Mouse (Mus musculus) kidney, adult 2 months (tissue): Measurements from ENCODE around the gene Dlg3. TPM values are rescaled to one million over a fixed set of nuclear protein-coding genes. Genes with fewer than 3 reads are reported as not detected.

Experiments used
- DNase-seq: peaks from one replicate; pipeline ENCODE4 v3.0.0; 2021
- H3K27ac ChIP-seq: fragments of 200-500 bp; 2 replicates; pipeline ENCODE4 v1.5.1; 2012; ENCODE audit warnings: low read depth, low read length, control low read depth, inconsistent platforms; ENCODE audit not compliant: insufficient read depth
- H3K27me3 ChIP-seq: fragments of 200-500 bp; replicated peaks from 2 replicates; pipeline ENCODE4 v1.6.1; 2012; ENCODE audit warnings: mild to moderate bottlenecking, moderate library complexity, low read length, inconsistent platforms; ENCODE audit not compliant: control insufficient read depth, insufficient read depth
- H3K36me3 ChIP-seq: fragments of 200-500 bp; 2 replicates; pipeline ENCODE4 v1.6.1; 2012; ENCODE audit warnings: mild to moderate bottlenecking, moderate library complexity, low read length, inconsistent platforms; ENCODE audit not compliant: control insufficient read depth, insufficient read depth
- H3K4me1 ChIP-seq: fragments of 200-500 bp; 2 replicates; pipeline ENCODE4 v1.6.1; 2011; ENCODE audit warnings: low read length; ENCODE audit not compliant: control insufficient read depth, insufficient read depth
- H3K4me3 ChIP-seq: fragments of 200-500 bp; 2 replicates; pipeline ENCODE4 v1.5.1; 2011; ENCODE audit warnings: mild to moderate bottlenecking, low read depth, low read length, control low read depth; ENCODE audit not compliant: insufficient read depth
- CTCF ChIP-seq: fragments of 200-500 bp; conservative IDR thresholded peaks from 2 replicates; pipeline ENCODE4 v1.5.1; 2011; ENCODE audit warnings: low read depth, mild to moderate bottlenecking, control low read depth, low read length, moderate library complexity, mixed read lengths; ENCODE audit not compliant: insufficient read depth, insufficient read length
- POLR2A ChIP-seq: fragments of 200-500 bp; IDR thresholded peaks from one replicate; pipeline ENCODE4 v1.6.1; 2011; ENCODE audit warnings: low read depth, low read length, control low read depth
- WGBS: fragments of 180-500 bp; shearing (Covaris S2); methylation state at CpG from one replicate; pipeline ENCODE4 v1.1.7; 2018; 5-methylcytosine and 5-hydroxymethylcytosine counted together
- polyA plus RNA-seq: library from polyadenylated mRNA; depleted of rRNA; stranded (reverse); fragments of >200 nt; gene quantifications from 2 replicates; pipeline ENCODE4 v1.2.3, GENCODE M21; 2012; rRNA removed

The Dlg3 gene
- 12.2 and 13.9 TPM in 2 replicates for polyA plus RNA-seq

GRCm38 (mm10) chrX:100767181-100767884 lies at the start of gene Dlg3:
Gene Dlg3 (plus strand): TSS chrX:100767722.
- Histone ChIP-seq H3K27me3 (no peaks in the 10 kb centered on the region), H3K27ac (no peak within 1 kb of the TSS), H3K4me1 (no peaks in the 10 kb centered on the region), H3K4me3 (peak within 1 kb of the TSS; percentile 33), H3K36me3 (no peaks in the 10 kb centered on the region)
- no peak for DNase-seq
- under 1% methylated on average over 25 of the region's 26 CpGs for WGBS
- TF ChIP-seq POLR2A: no peak
- TF ChIP-seq CTCF: peak; percentile 42; the same call in 1 of the 2 replicates

- 0% methylated on average over 1 of the region's 1 CpGs for WGBS
- TF ChIP-seq CTCF: no peak
- no peak for TF ChIP-seq POLR2A
- peak; percentile 49 for DNase-seq
- H3K4me1 ChIP-seq: no peaks in the 10 kb centered on the region
- no peak overlapping the region for H3K27ac ChIP-seq
- no peaks in the 10 kb centered on the region for H3K27me3 ChIP-seq
- no peaks in the 10 kb centered on the region for H3K36me3 ChIP-seq
- H3K4me3 ChIP-seq: no peak overlapping the region
Measured at GRCm38 (mm10) chrX:100728947-100729346, 38.6 kb upstream of the Dlg3 start.

DNA sequence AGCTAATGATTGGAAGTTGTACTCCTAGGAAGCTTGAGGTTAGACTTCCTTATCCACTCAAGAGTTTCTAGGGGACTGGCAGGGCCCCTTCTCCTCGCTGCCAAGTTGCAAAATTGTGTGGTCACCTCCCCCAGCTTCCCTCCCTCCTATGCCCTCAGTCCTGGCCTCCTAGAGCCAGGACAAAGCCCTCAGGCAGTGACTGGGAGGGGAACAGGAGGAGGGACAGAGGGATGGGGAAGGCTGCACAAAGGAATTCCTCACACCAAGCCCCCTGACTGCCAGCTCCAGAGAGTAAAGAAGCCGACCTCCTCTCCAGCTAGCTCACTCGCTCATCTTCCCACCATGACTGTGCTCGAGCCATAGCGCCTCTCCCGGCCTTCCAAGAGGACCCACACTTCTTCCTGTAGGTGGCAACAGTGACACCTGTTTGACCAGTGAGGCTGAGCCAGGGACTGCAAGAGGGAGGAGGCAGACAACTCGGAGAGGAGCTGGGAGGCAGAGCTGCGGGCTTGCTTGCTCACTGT lies 37.8 kb upstream of the Dlg3 start, which contains the start of gene Gdpd2:
TSS of gene Gdpd2 (plus strand) at position 209 of the 524 bp plus-strand sequence.
- 14% methylated on average over 8 of the region's 8 CpGs for WGBS
- H3K27me3 ChIP-seq: no peaks in the 10 kb centered on the region
- no peak within 1 kb of the TSS for H3K27ac ChIP-seq
- DNase-seq: peak; percentile 68
- no peak within 1 kb of the TSS for H3K4me3 ChIP-seq
- TF ChIP-seq POLR2A (no peak), CTCF (peak; percentile 58)
- H3K36me3 ChIP-seq: no peaks in the 10 kb centered on the region
- no peaks in the 10 kb centered on the region for H3K4me1 ChIP-seq

- Histone ChIP-seq H3K4me3 (no peak overlapping the region), H3K36me3 (no peaks in the 10 kb centered on the region), H3K27ac (no peak overlapping the region), H3K4me1 (no peaks in the 10 kb centered on the region), H3K27me3 (no peaks in the 10 kb centered on the region)
- 16% methylated on average over 8 of the region's 8 CpGs for WGBS
- TF ChIP-seq CTCF: no peak
- no peak for TF ChIP-seq POLR2A
- DNase-seq: no peak
Measured at GRCm38 (mm10) chrX:100730266-100730665, 37.3 kb upstream of the Dlg3 start.

DNA sequence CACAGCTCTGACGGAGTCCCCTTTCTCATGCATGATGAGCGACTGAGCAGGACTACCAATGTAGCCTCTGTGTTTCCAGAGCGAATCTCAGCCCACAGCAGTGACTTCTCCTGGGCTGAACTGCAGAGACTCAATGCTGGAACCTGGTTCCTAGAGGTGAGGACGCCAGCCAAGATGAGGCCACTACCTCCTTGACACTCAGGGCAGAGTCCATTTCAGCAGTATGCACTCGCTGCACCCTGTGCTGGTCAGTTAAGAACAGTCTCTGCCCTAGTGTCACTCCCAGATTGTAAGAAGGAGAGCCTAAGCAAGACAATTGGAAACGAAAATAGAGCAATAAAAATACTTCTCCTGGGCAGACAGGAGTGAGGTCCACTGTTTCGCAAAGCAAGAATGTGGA lies 33.2 kb upstream of the Dlg3 start:
- Histone ChIP-seq H3K27ac (0 out of 2 replicates have a peak overlapping the region, but pooled peaks have one; percentile 55), H3K36me3 (no peaks in the 10 kb centered on the region), H3K27me3 (no peaks in the 10 kb centered on the region), H3K4me3 (no peak overlapping the region), H3K4me1 (no peaks in the 10 kb centered on the region)
- TF ChIP-seq POLR2A: no peak
- 63% methylated on average over 7 of the region's 7 CpGs for WGBS
- DNase-seq: peak; percentile 76

GRCm38 (mm10) chrX:100738918-100739317 lies 28.6 kb upstream of the Dlg3 start:
- DNase-seq: peak; percentile 69
- no peaks in the 10 kb centered on the region for H3K36me3 ChIP-seq
- no peak for TF ChIP-seq POLR2A
- peak; percentile 77 for TF ChIP-seq CTCF
- H3K4me1 ChIP-seq: peaks cover 3% of the 10 kb centered on the region; the same call in 1 of the 2 replicates
- 4% methylated on average over 14 of the region's 14 CpGs for WGBS
- H3K27ac ChIP-seq: no peak overlapping the region
- H3K27me3 ChIP-seq: no peaks in the 10 kb centered on the region
- H3K4me3 ChIP-seq: no peak overlapping the region

- TF ChIP-seq POLR2A: no peak
- TF ChIP-seq CTCF: no peak
- no peak for DNase-seq
- Histone ChIP-seq H3K36me3 (no peaks in the 10 kb centered on the region), H3K27me3 (no peaks in the 10 kb centered on the region), H3K27ac (no peak overlapping the region), H3K4me3 (peak overlapping the region; percentile 51), H3K4me1 (peaks cover 3% of the 10 kb centered on the region; the same call in 1 of the 2 replicates)
- 3% methylated on average over 10 of the region's 10 CpGs for WGBS
Measured at GRCm38 (mm10) chrX:100739443-100739842, 28.1 kb upstream of the Dlg3 start.
